Mouse (Mus musculus): ENCODE measurements at regions not wholly inside any gene's neighbourhood (a gene's known extent, or its start where the extent isn't known, plus 50 kb on each side); places are given as distances from the start of the nearest gene placed in this dataset.

GRCm38 (mm10) chr2:179193507-179194160 is 248.6 kb upstream of the Cdh4 start:
- 46% methylated on average over 9 of the region's 9 CpGs for WGBS
- Histone ChIP-seq H3K4me1 (ENCODE audit: control insufficient read depth, insufficient read depth, low read length) (no peaks in the 10 kb centered on the region), H3K4me3 (ENCODE audit: insufficient read depth, low read depth, low read length) (no peak overlapping the region), H3K27ac (ENCODE audit: insufficient read depth, low read depth, low read length) (no peak overlapping the region)
- no peak for TF ChIP-seq POLR2A (IDR thresholded peaks at IDR 0.05; ENCODE audit: insufficient read depth, low read depth, low read length)
- no peak for TF ChIP-seq CTCF (IDR thresholded peaks at IDR 0.05; ENCODE audit: insufficient read depth, low read depth, low read length)

GRCm38 (mm10) chr2:179197471-179197870 is 244.8 kb upstream of the Cdh4 start:
- no peak overlapping the region for H3K27ac ChIP-seq (ENCODE audit: insufficient read depth, low read depth, low read length)
- no peak overlapping the region for H3K4me3 ChIP-seq (ENCODE audit: insufficient read depth, low read depth, low read length)
- 97% methylated on average over 1 of the region's 1 CpGs for WGBS
- H3K4me1 ChIP-seq (ENCODE audit: control insufficient read depth, insufficient read depth, low read length) = no peaks in the 10 kb centered on the region
- no peak for TF ChIP-seq POLR2A (IDR thresholded peaks at IDR 0.05; ENCODE audit: insufficient read depth, low read depth, low read length)
- TF ChIP-seq CTCF (IDR thresholded peaks at IDR 0.05; ENCODE audit: insufficient read depth, low read depth, low read length) = no peak

- Histone ChIP-seq H3K27ac (ENCODE audit: insufficient read depth, low read depth, low read length) (no peak overlapping the region), H3K4me3 (ENCODE audit: insufficient read depth, low read depth, low read length) (no peak overlapping the region), H3K4me1 (ENCODE audit: control insufficient read depth, insufficient read depth, low read length) (no peaks in the 10 kb centered on the region)
- 38% methylated on average over 6 of the region's 6 CpGs for WGBS
- TF ChIP-seq POLR2A (IDR thresholded peaks at IDR 0.05; ENCODE audit: insufficient read depth, low read depth, low read length) (no peak), CTCF (IDR thresholded peaks at IDR 0.05; ENCODE audit: insufficient read depth, low read depth, low read length) (no peak)
These were observed 241.7 kb upstream of the Cdh4 start for GRCm38 (mm10) chr2:179200495-179200894.

GRCm38 (mm10) chr2:179210164-179210805 is 231.9 kb upstream of the Cdh4 start:
- Histone ChIP-seq H3K27ac (ENCODE audit: insufficient read depth, low read depth, low read length) (no peak overlapping the region), H3K4me1 (ENCODE audit: control insufficient read depth, insufficient read depth, low read length) (peaks cover 7% of the 10 kb centered on the region), H3K4me3 (ENCODE audit: insufficient read depth, low read depth, low read length) (no peak overlapping the region)
- TF ChIP-seq CTCF (IDR thresholded peaks at IDR 0.05; ENCODE audit: insufficient read depth, low read depth, low read length) = no peak
- TF ChIP-seq POLR2A (IDR thresholded peaks at IDR 0.05; ENCODE audit: insufficient read depth, low read depth, low read length) = no peak
- WGBS = 68% methylated on average over 10 of the region's 10 CpGs

- no peaks in the 10 kb centered on the region for H3K4me1 ChIP-seq (ENCODE audit: control insufficient read depth, insufficient read depth, low read length)
- no peak for TF ChIP-seq POLR2A (IDR thresholded peaks at IDR 0.05; ENCODE audit: insufficient read depth, low read depth, low read length)
- WGBS = 45% methylated on average over 2 of the region's 2 CpGs
- no peak overlapping the region for H3K4me3 ChIP-seq (ENCODE audit: insufficient read depth, low read depth, low read length)
- no peak overlapping the region for H3K27ac ChIP-seq (ENCODE audit: insufficient read depth, low read depth, low read length)
These were observed 225.5 kb upstream of the Cdh4 start for GRCm38 (mm10) chr2:179216773-179217172.

- WGBS = 83% methylated on average over 7 of the region's 7 CpGs
- H3K4me1 ChIP-seq (ENCODE audit: control insufficient read depth, insufficient read depth, low read length) = no peaks in the 10 kb centered on the region
- TF ChIP-seq CTCF (IDR thresholded peaks at IDR 0.05; ENCODE audit: insufficient read depth, low read depth, low read length) (no peak), POLR2A (IDR thresholded peaks at IDR 0.05; ENCODE audit: insufficient read depth, low read depth, low read length) (no peak)
- H3K27ac ChIP-seq (ENCODE audit: insufficient read depth, low read depth, low read length) = no peak overlapping the region
- H3K4me3 ChIP-seq (ENCODE audit: insufficient read depth, low read depth, low read length) = no peak overlapping the region
These were observed 214.1 kb upstream of the Cdh4 start for GRCm38 (mm10) chr2:179228096-179228495.

- WGBS = 95% methylated on average over 6 of the region's 6 CpGs
- Histone ChIP-seq H3K4me3 (ENCODE audit: insufficient read depth, low read depth, low read length) (no peak overlapping the region), H3K27ac (ENCODE audit: insufficient read depth, low read depth, low read length) (no peak overlapping the region), H3K4me1 (ENCODE audit: control insufficient read depth, insufficient read depth, low read length) (no peaks in the 10 kb centered on the region)
- TF ChIP-seq POLR2A (IDR thresholded peaks at IDR 0.05; ENCODE audit: insufficient read depth, low read depth, low read length) (no peak), CTCF (IDR thresholded peaks at IDR 0.05; ENCODE audit: insufficient read depth, low read depth, low read length) (no peak)
These were observed 210.4 kb upstream of the Cdh4 start for GRCm38 (mm10) chr2:179231708-179232354.

GRCm38 (mm10) chr2:179238166-179238565 is 204.1 kb upstream of the Cdh4 start:
- 29% methylated on average over 11 of the region's 11 CpGs for WGBS
- no peak for TF ChIP-seq POLR2A (IDR thresholded peaks at IDR 0.05; ENCODE audit: insufficient read depth, low read depth, low read length)
- no peak for TF ChIP-seq CTCF (IDR thresholded peaks at IDR 0.05; ENCODE audit: insufficient read depth, low read depth, low read length)
- H3K4me3 ChIP-seq (ENCODE audit: insufficient read depth, low read depth, low read length) = no peak overlapping the region
- no peak overlapping the region for H3K27ac ChIP-seq (ENCODE audit: insufficient read depth, low read depth, low read length)
- H3K4me1 ChIP-seq (ENCODE audit: control insufficient read depth, insufficient read depth, low read length) = peaks cover 8% of the 10 kb centered on the region

- peaks cover 2% of the 10 kb centered on the region; the same call in 1 of the 2 replicates for H3K4me1 ChIP-seq (ENCODE audit: control insufficient read depth, insufficient read depth, low read length)
- 91% methylated on average over 2 of the region's 2 CpGs for WGBS
- H3K4me3 ChIP-seq (ENCODE audit: insufficient read depth, low read depth, low read length) = no peak overlapping the region
- TF ChIP-seq POLR2A (IDR thresholded peaks at IDR 0.05; ENCODE audit: insufficient read depth, low read depth, low read length) (no peak), CTCF (IDR thresholded peaks at IDR 0.05; ENCODE audit: insufficient read depth, low read depth, low read length) (no peak)
- no peak overlapping the region for H3K27ac ChIP-seq (ENCODE audit: insufficient read depth, low read depth, low read length)
These were observed 181.3 kb upstream of the Cdh4 start for GRCm38 (mm10) chr2:179260892-179261291.
